Mouse (Mus musculus): ENCODE data around the gene Lce1d. TPM values are rescaled to one million over a fixed set of nuclear protein-coding genes. Genes with fewer than 3 reads are reported as not detected.
"Not testable (repeated sequence)": the region's sequence is repeated elsewhere in the genome, so short reads cannot be mapped to it uniquely, and the experiment has no call there.

The Lce1d gene
- not detected in 2 replicates for polyA plus RNA-seq (2015; fragmentation: Nextera tagmentation; extraction: Ambion mirVana)

DNA sequence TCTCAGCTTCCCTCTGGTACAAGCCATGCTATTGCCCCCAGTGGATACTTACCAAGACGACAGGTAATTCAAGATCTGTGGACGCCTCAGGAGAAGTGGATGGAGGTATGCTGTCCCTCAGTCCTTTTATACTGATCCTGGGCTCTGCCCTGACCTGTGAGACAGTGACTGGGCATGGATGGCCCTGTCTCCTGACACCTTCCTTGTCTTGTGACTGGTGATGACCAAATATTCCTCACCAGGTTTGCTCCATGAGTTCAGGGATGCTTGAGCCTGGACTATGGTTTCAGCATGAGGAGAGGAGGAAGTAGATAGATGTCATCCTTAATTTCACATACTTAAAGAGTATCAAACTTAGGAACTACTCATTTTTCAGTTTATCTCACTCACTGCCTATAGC, at the start of gene Lce1d:
Lce1d (minus strand) TSS at position 101 of the 400 bp plus-strand sequence.
- WGBS: 42% methylated on average over 2 of the region's 2 CpGs
- H3K9me3 ChIP-seq (ENCODE audit: control insufficient read depth, low read length): no peaks in the 10 kb centered on the region
- no peak for ATAC-seq (ENCODE audit: low read depth)
- no peaks in the 10 kb centered on the region for H3K27me3 ChIP-seq (ENCODE audit: control insufficient read depth, insufficient read depth, low read depth, low read length)
- no peaks in the 10 kb centered on the region for H3K36me3 ChIP-seq (ENCODE audit: control insufficient read depth, insufficient read depth, low read length)
- no peak within 1 kb of the TSS for H3K27ac ChIP-seq (ENCODE audit: low read length)
- no peak within 1 kb of the TSS for H3K4me2 ChIP-seq (ENCODE audit: low read depth, low read length)
- no peak within 1 kb of the TSS for H3K4me3 ChIP-seq (ENCODE audit: low read length)
- no peaks in the 10 kb centered on the region for H3K4me1 ChIP-seq (replicated peaks; ENCODE audit: control insufficient read depth, insufficient read depth, low read length)
- H3K9ac ChIP-seq (ENCODE audit: low read length): no peak within 1 kb of the TSS

DNA sequence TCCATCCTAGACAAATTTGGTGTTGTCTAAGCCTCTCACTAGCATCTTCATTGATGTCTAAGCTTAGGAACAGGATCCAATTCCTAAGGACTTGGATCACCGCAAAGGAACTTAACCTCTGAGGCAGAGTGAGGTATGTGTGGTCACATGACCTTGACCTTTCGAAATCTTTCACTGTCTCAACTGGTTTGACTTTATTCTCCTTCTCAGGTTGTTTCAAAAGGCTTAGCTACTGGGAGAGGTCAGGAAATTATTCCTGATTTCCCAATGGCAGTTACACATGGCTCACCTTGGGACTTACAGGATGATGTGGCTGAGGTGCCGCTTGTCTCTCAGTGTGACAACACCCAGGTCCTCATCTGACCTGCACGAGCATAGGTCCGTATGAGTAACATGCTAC, 35.6 kb upstream of the Lce1d start:
- Histone ChIP-seq H3K4me1 (replicated peaks; ENCODE audit: control insufficient read depth, insufficient read depth, low read length) (no peaks in the 10 kb centered on the region), H3K4me2 (ENCODE audit: low read depth, low read length) (no peak overlapping the region), H3K9me3 (ENCODE audit: control insufficient read depth, low read length) (no peaks in the 10 kb centered on the region), H3K27me3 (ENCODE audit: control insufficient read depth, insufficient read depth, low read depth, low read length) (no peaks in the 10 kb centered on the region), H3K36me3 (ENCODE audit: control insufficient read depth, insufficient read depth, low read length) (no peaks in the 10 kb centered on the region), H3K27ac (ENCODE audit: low read length) (no peak overlapping the region), H3K9ac (ENCODE audit: low read length) (no peak overlapping the region), H3K4me3 (ENCODE audit: low read length) (no peak overlapping the region)
- ATAC-seq (ENCODE audit: low read depth): no peak
- 71% methylated on average over 5 of the region's 5 CpGs for WGBS

DNA sequence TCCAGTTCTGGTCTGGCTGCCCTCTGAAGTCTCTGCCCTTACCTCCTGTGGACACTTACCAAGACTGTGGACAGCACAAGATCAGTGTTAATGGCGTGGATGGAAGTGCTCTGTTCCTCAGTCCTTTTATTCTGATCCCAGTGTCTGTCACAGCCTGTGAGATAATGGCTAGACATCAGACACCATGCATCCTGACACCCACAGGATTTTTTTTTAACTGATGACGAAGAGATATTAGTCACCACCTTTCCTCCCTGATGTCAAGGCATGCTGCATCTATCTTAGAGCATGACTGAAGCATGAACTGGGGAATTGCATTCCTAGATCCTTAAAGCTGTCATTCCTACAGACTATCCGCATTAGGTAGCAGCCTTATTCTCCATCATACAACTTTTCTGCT, 33.2 kb upstream of the Lce1d start, which contains the start of gene Lce1f:
Lce1f (minus strand) TSS at position 101 of the 400 bp plus-strand sequence.
- H3K4me3 ChIP-seq (ENCODE audit: low read length): no peak within 1 kb of the TSS
- 70% methylated on average over 3 of the region's 3 CpGs for WGBS
- H3K27me3 ChIP-seq (ENCODE audit: control insufficient read depth, insufficient read depth, low read depth, low read length): no peaks in the 10 kb centered on the region
- no peak within 1 kb of the TSS for H3K27ac ChIP-seq (ENCODE audit: low read length)
- no peak within 1 kb of the TSS for H3K4me2 ChIP-seq (ENCODE audit: low read depth, low read length)
- ATAC-seq (ENCODE audit: low read depth): no peak
- H3K36me3 ChIP-seq (ENCODE audit: control insufficient read depth, insufficient read depth, low read length): no peaks in the 10 kb centered on the region
- no peaks in the 10 kb centered on the region for H3K4me1 ChIP-seq (replicated peaks; ENCODE audit: control insufficient read depth, insufficient read depth, low read length)
- H3K9ac ChIP-seq (ENCODE audit: low read length): no peak within 1 kb of the TSS
- no peaks in the 10 kb centered on the region for H3K9me3 ChIP-seq (ENCODE audit: control insufficient read depth, low read length)

DNA sequence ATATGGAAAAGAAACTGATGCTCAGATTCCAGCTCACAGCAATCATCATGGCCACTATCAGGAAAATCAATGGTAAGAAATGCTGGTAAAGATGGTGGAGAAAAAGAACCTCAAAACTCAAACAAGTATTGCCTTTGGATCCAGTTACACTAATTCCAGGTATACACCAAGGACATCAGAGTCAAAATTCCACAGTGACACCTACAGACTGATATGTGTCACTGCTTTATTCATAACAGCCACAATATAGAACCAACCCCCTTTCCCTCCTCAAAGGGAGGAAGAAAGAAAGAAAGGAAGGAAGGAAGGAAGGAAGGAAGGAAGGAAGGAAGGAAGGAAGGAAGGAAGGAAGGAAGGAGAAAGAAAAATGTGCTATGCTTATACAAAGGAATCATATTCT, 28.1 kb upstream of the Lce1d start:
- no peak overlapping the region for H3K4me3 ChIP-seq (ENCODE audit: low read length)
- no peaks in the 10 kb centered on the region for H3K9me3 ChIP-seq (ENCODE audit: control insufficient read depth, low read length)
- no peaks in the 10 kb centered on the region for H3K27me3 ChIP-seq (ENCODE audit: control insufficient read depth, insufficient read depth, low read depth, low read length)
- H3K36me3 ChIP-seq (ENCODE audit: control insufficient read depth, insufficient read depth, low read length): no peaks in the 10 kb centered on the region
- H3K4me1 ChIP-seq (replicated peaks; ENCODE audit: control insufficient read depth, insufficient read depth, low read length): no peaks in the 10 kb centered on the region
- no peak overlapping the region for H3K9ac ChIP-seq (ENCODE audit: low read length)
- no peak overlapping the region for H3K4me2 ChIP-seq (ENCODE audit: low read depth, low read length)
- H3K27ac ChIP-seq (ENCODE audit: low read length): no peak overlapping the region
- ATAC-seq (ENCODE audit: low read depth): no peak

DNA sequence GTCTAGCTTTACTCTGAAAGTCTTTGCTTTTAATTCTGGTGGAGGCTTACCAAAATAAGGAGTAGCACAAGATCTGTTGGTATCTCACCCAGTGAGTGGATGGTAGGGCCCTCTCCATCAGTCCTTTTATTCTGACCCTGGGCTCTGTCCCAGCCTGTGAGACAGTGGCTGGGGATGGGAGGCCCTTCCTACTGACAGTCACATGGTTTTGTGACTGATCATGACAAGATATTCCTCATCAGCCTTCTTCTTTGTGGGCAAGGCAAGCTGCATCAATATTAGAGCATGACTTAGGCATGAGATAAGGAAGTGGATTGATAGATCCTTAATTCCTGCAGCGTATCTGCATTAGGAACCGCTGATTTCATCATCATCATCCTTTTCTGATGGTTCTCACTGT, 22.0 kb upstream of the Lce1d start, which contains the start of gene Lce1e:
Lce1e (minus strand) TSS at position 101 of the 400 bp plus-strand sequence.
- 80% methylated on average over 2 of the region's 2 CpGs for WGBS
- Histone ChIP-seq H3K4me3 (ENCODE audit: low read length) (no peak within 1 kb of the TSS), H3K27me3 (ENCODE audit: control insufficient read depth, insufficient read depth, low read depth, low read length) (no peaks in the 10 kb centered on the region), H3K4me2 (ENCODE audit: low read depth, low read length) (no peak within 1 kb of the TSS), H3K4me1 (replicated peaks; ENCODE audit: control insufficient read depth, insufficient read depth, low read length) (no peaks in the 10 kb centered on the region), H3K27ac (ENCODE audit: low read length) (no peak within 1 kb of the TSS), H3K36me3 (ENCODE audit: control insufficient read depth, insufficient read depth, low read length) (no peaks in the 10 kb centered on the region), H3K9ac (ENCODE audit: low read length) (no peak within 1 kb of the TSS), H3K9me3 (ENCODE audit: control insufficient read depth, low read length) (no peaks in the 10 kb centered on the region)
- no peak for ATAC-seq (ENCODE audit: low read depth)

DNA sequence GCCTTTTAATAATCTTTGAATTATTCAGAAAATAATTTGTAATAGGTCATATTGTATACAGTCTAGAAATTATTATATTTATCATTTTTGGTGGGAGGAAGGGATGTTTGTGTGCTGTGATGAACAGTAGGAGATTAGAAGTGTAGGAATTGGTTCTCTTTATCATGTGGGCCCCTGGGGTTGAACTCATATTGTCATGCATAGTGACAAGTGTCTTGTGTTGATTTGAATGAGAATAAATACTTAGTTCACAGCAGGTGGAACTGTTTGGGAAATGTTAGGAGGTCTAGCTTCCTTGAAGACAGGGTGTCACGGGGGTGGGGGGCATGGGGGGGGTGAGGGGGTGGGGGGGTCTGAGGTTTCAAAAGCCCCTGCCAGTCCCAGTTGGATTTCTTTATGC, 7.6 kb upstream of the Lce1d start:
- ATAC-seq (ENCODE audit: low read depth): no peak
- H3K4me1 ChIP-seq (replicated peaks; ENCODE audit: control insufficient read depth, insufficient read depth, low read length): no peaks in the 10 kb centered on the region
- H3K27me3 ChIP-seq (ENCODE audit: control insufficient read depth, insufficient read depth, low read depth, low read length): no peaks in the 10 kb centered on the region
- no peak overlapping the region for H3K9ac ChIP-seq (ENCODE audit: low read length)
- WGBS: 0% methylated on average over 1 of the region's 1 CpGs
- no peaks in the 10 kb centered on the region for H3K36me3 ChIP-seq (ENCODE audit: control insufficient read depth, insufficient read depth, low read length)
- no peaks in the 10 kb centered on the region for H3K9me3 ChIP-seq (ENCODE audit: control insufficient read depth, low read length)
- H3K4me2 ChIP-seq (ENCODE audit: low read depth, low read length): no peak overlapping the region
- no peak overlapping the region for H3K4me3 ChIP-seq (ENCODE audit: low read length)
- no peak overlapping the region for H3K27ac ChIP-seq (ENCODE audit: low read length)

DNA sequence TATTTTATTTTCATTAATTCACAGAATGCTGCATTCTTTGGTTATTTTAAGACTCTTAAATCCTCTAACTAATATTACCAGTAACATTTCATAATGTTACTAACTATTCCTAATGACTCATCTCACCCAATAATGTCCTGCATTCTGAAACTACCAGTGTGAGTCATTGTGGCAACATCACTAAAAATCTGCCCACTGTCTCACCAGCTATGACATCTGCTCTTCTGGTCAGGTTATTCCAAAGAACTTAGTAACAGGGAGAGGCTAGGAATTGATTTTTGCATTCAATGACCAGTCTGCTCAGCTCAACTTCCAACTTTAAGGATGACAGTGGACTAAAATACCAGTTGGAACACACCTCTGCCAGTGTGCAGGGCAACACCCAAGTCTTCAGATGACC, 4.7 kb upstream of the Lce1d start:
- Histone ChIP-seq H3K4me1 (replicated peaks; ENCODE audit: control insufficient read depth, insufficient read depth, low read length) (no peaks in the 10 kb centered on the region), H3K36me3 (ENCODE audit: control insufficient read depth, insufficient read depth, low read length) (no peaks in the 10 kb centered on the region), H3K27ac (ENCODE audit: low read length) (no peak overlapping the region), H3K9ac (ENCODE audit: low read length) (no peak overlapping the region), H3K27me3 (ENCODE audit: control insufficient read depth, insufficient read depth, low read depth, low read length) (no peaks in the 10 kb centered on the region), H3K9me3 (ENCODE audit: control insufficient read depth, low read length) (no peaks in the 10 kb centered on the region), H3K4me3 (ENCODE audit: low read length) (no peak overlapping the region), H3K4me2 (ENCODE audit: low read depth, low read length) (no peak overlapping the region)
- no peak for ATAC-seq (ENCODE audit: low read depth)

DNA sequence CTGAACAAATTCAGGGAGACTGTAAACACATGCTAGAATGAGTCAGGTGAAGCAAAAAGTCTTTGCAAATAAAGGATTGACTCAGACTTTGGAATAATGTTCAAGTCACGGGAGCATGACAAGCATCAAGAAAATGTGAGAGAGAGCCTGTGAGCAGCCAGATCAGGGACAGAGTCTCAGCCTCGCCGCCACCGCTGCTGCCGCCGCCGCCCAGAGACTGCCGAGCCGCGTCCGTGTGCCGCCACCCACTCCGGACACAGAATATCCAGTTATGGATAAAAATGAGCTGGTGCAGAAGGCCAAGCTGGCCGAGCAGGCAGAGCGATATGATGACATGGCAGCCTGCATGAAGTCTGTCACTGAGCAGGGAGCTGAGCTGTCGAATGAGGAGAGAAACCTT, 2.1 kb upstream of the Lce1d start:
- H3K27ac ChIP-seq (ENCODE audit: low read length); H3K9ac ChIP-seq (ENCODE audit: low read length); H3K36me3 ChIP-seq (ENCODE audit: control insufficient read depth, insufficient read depth, low read length); H3K4me2 ChIP-seq (ENCODE audit: low read depth, low read length); H3K9me3 ChIP-seq (ENCODE audit: control insufficient read depth, low read length); ATAC-seq (ENCODE audit: low read depth); H3K27me3 ChIP-seq (ENCODE audit: control insufficient read depth, insufficient read depth, low read depth, low read length); H3K4me1 ChIP-seq (replicated peaks; ENCODE audit: control insufficient read depth, insufficient read depth, low read length); H3K4me3 ChIP-seq (ENCODE audit: low read length): not testable (repeated sequence)
- 59% methylated on average over 16 of the region's 16 CpGs for WGBS

DNA sequence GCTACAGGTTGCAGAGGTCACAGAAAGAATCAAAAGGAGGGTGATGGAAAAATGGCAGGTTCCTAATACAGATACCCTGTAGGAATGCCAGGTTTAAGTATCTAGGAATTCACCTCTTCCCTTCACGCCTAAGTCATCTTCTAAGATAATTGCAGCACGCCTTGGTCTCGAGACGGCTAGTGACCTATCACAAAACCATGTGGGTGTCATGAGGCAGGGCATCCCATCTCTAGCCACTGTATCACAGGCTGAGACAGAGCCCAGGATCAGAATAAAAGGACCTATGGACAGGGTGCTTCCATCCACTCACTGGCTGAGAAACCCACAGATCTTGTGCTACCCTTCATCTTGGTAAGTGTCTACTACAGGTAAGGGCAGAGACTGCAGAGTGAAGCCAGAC, 8.1 kb downstream of the Lce1d start, which contains the start of gene Lce1c:
Lce1c (plus strand) TSS at position 301 of the 400 bp plus-strand sequence.
- H3K36me3 ChIP-seq (ENCODE audit: control insufficient read depth, insufficient read depth, low read length): no peaks in the 10 kb centered on the region
- no peak within 1 kb of the TSS for H3K4me2 ChIP-seq (ENCODE audit: low read depth, low read length)
- no peaks in the 10 kb centered on the region for H3K9me3 ChIP-seq (ENCODE audit: control insufficient read depth, low read length)
- H3K9ac ChIP-seq (ENCODE audit: low read length): no peak within 1 kb of the TSS
- no peak within 1 kb of the TSS for H3K4me3 ChIP-seq (ENCODE audit: low read length)
- no peaks in the 10 kb centered on the region for H3K4me1 ChIP-seq (replicated peaks; ENCODE audit: control insufficient read depth, insufficient read depth, low read length)
- H3K27ac ChIP-seq (ENCODE audit: low read length): no peak within 1 kb of the TSS
- ATAC-seq (ENCODE audit: low read depth): no peak
- 77% methylated on average over 4 of the region's 4 CpGs for WGBS
- H3K27me3 ChIP-seq (ENCODE audit: control insufficient read depth, insufficient read depth, low read depth, low read length): no peaks in the 10 kb centered on the region

DNA sequence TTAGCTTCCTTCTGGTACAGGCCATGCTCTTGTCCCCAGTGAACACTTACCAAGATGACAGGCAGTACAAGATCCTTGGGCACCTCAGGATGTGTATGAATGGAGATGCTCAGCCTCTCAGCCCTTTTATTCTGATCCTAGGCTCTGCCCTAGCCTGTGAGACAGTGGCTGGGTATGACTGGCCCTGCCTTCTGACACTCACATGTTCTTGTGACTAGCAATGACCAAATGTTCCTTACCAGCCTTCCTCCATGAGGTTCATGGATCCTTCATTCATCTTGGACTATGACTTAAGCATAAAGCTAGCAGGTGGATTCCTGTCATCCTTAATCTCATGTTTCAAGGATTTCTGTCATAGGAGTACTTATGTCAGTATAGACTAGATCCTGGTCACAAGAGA, 16.8 kb downstream of the Lce1d start, which contains the start of gene Lce1a2:
Lce1a2 (minus strand) TSS at position 101 of the 400 bp plus-strand sequence.
- H3K36me3 ChIP-seq (ENCODE audit: control insufficient read depth, insufficient read depth, low read length): no peaks in the 10 kb centered on the region
- no peak within 1 kb of the TSS for H3K27ac ChIP-seq (ENCODE audit: low read length)
- no peaks in the 10 kb centered on the region for H3K27me3 ChIP-seq (ENCODE audit: control insufficient read depth, insufficient read depth, low read depth, low read length)
- H3K9ac ChIP-seq (ENCODE audit: low read length): no peak within 1 kb of the TSS
- H3K4me3 ChIP-seq (ENCODE audit: low read length): no peak within 1 kb of the TSS
- no peaks in the 10 kb centered on the region for H3K9me3 ChIP-seq (ENCODE audit: control insufficient read depth, low read length)
- ATAC-seq (ENCODE audit: low read depth): no peak
- H3K4me2 ChIP-seq (ENCODE audit: low read depth, low read length): no peak within 1 kb of the TSS
- H3K4me1 ChIP-seq (replicated peaks; ENCODE audit: control insufficient read depth, insufficient read depth, low read length): no peaks in the 10 kb centered on the region

Measured in lung, embryonic 16.5 days (tissue).